In genomic region chrX:94365381-94365925, GRCm38 (mm10) we compare ENCODE assay signal across 8 mouse cellular contexts. TPM values are rescaled to one million over a fixed set of nuclear protein-coding genes. Genes with fewer than 3 reads are reported as not detected.
A peak's percentile ranks its signal among the peaks of the same experiment; 100 is the strongest.
DNase-seq lines count a peak whose midpoint lies in the region; ATAC-seq and TF ChIP-seq lines count a peak whose summit lies in the region.

No protein-coding gene starts in this region.

- H3K36me3 ChIP-seq in liver, embryonic 14.5 days (replicated peaks; ENCODE audit: control insufficient read depth, insufficient read depth, low read depth), result no peaks in the 10 kb centered on the region

- no peak for TF ChIP-seq EP300 in liver, embryonic 14.5 days (IDR thresholded peaks at IDR 0.05; ENCODE audit: low read depth)

- DNase-seq in cerebellum, adult 8-10 months, result peak; percentile 11
- DNase-seq in cerebellum, adult 11 months, result no peak
- peak; percentile 3 for DNase-seq in thymus, postnatal 25 days
- DNase-seq in thymus, postnatal 10 days (ENCODE audit: low spot score in 2 of 2), result no peak
- no peak for DNase-seq in liver, embryonic 14.5 days (ENCODE audit: low read depth in 3 of 3, low spot score in 3 of 3)
- DNase-seq in layer of hippocampus, adult 8-10 months (ENCODE audit: low spot score in 2 of 2), result no peak
- DNase-seq in ovary, adult 18-20 months (ENCODE audit: low spot score), result no peak

- H3K4me3 ChIP-seq in liver, embryonic 14.5 days (ENCODE audit: insufficient read depth in 1 of 2, low read depth in 2 of 2, low read length in 2 of 2), result no peak overlapping the region

- H3K27ac ChIP-seq in liver, embryonic 14.5 days, result no peak overlapping the region

- H3K9ac ChIP-seq in liver, embryonic 14.5 days (replicated peaks), result no peak overlapping the region

- no peak for ATAC-seq in liver, embryonic 14.5 days (ENCODE audit: insufficient read depth)
- ATAC-seq in granulocyte monocyte progenitor cell, adult 5-6 weeks (replicated peaks; ENCODE audit: poor library complexity, severe bottlenecking), result no peak

- peak overlapping the region; percentile 65 for H3K4me2 ChIP-seq in liver, embryonic 14.5 days (ENCODE audit: low read depth)

- H3K9me3 ChIP-seq in liver, embryonic 14.5 days (ENCODE audit: control insufficient read depth, low read length), result no peaks in the 10 kb centered on the region

- peaks cover 40% of the 10 kb centered on the region for H3K27me3 ChIP-seq in liver, embryonic 14.5 days (ENCODE audit: control insufficient read depth, insufficient read depth, low read length)

- WGBS in liver, embryonic 14.5 days (ENCODE audit: insufficient replicate concordance), result 22% methylated on average over 14 of the region's 14 CpGs

- TF ChIP-seq CTCF in liver, embryonic 14.5 days (IDR thresholded peaks at IDR 0.05; ENCODE audit: low read depth), result no peak

- peaks cover 0 to 7% of the 10 kb centered on the region in 2 experiments; a peak in 1 of 4 replicates for H3K4me1 ChIP-seq in liver, embryonic 14.5 days (replicated peaks; ENCODE audit: control insufficient read depth in 2 of 2, insufficient read depth in 2 of 2, low read length in 1 of 2)

RNA-seq across cellular contexts. Expression of gene Fam90a1b, which starts 1.1 kb away (rescaled TPM):
- 0.01 TPM in 1 of 2 replicates, not detected in the other for polyA plus RNA-seq in liver, embryonic 14.5 days (2012; rRNA removed)
- polyA plus RNA-seq in liver, embryonic 14.5 days (2014; fragmentation: Nextera tagmentation; extraction: Ambion mirVana), result 0.08 TPM in 1 of 2 replicates, not detected in the other
- not detected in 2 replicates for total RNA-seq in granulocyte monocyte progenitor cell, adult 5-6 weeks (2014; fragmentation: Nextera tagmentation)
- not detected in 2 replicates for total RNA-seq in granulocyte monocyte progenitor cell, adult 5-6 weeks (2017)
- total RNA-seq in layer of hippocampus, adult 8-10 months (2022), result under 1 TPM in 2 of 4 experiments, not detected in 2; 0.14 to 0.16 TPM

RNA-seq across cellular contexts. Expression of gene Apoo, which starts 1.5 kb away (rescaled TPM):
- 7.2 and 10.4 TPM in 2 replicates for polyA plus RNA-seq in liver, embryonic 14.5 days (2012; rRNA removed)
- polyA plus RNA-seq in liver, embryonic 14.5 days (2014; fragmentation: Nextera tagmentation; extraction: Ambion mirVana), result 50.5 and 59.2 TPM in 2 replicates
- 22.9 and 47.4 TPM in 2 replicates for total RNA-seq in granulocyte monocyte progenitor cell, adult 5-6 weeks (2014; fragmentation: Nextera tagmentation)
- total RNA-seq in granulocyte monocyte progenitor cell, adult 5-6 weeks (2017), result 18.1 and 19.5 TPM in 2 replicates
- total RNA-seq in layer of hippocampus, adult 8-10 months (2022), result 10 to 100 TPM; 47.8 to 74.7 (median 63.2) TPM

Comparison
In these comparisons a context has a peak if more than half of its experiments do, and no peak if none do; other contexts are left out.
1. DNase-seq: peak in cerebellum, adult 8-10 months (single experiment) and thymus, postnatal 25 days (single experiment); none in cerebellum, adult 11 months (single experiment), thymus, postnatal 10 days (0 of 2), liver, embryonic 14.5 days (0 of 3), layer of hippocampus, adult 8-10 months (0 of 2) and ovary, adult 18-20 months (single experiment).